Mouse (Mus musculus) heart, adult 2 months (tissue): Measurements from ENCODE around the gene Kcne2.

ENCODE experiments used
- CTCF ChIP-seq: fragments of 200-600 bp; IDR thresholded peaks from 2 replicates; pipeline ENCODE4 v1.8.1; 2022; ENCODE audit warnings: antibody characterized with exemption, mild to moderate bottlenecking, moderate library complexity
- EP300 ChIP-seq: fragments of 200-500 bp; IDR thresholded peaks from 2 replicates; pipeline ENCODE4 v1.6.1; 2011; ENCODE audit warnings: low read depth, low read length, control low read depth; ENCODE audit not compliant: insufficient read depth

- TF ChIP-seq CTCF (no peak), EP300 (no peak)
Observed at GRCm38 (mm10) chr16:92324309-92325061, 32.3 kb downstream of the Kcne2 start.
